Mouse (Mus musculus) gastrocnemius, adult 2 months (tissue): ENCODE results near the gene Tnfrsf9. TPM values are rescaled to one million over a fixed set of nuclear protein-coding genes. Genes with fewer than 3 reads are reported as not detected.

ENCODE experiments used
- DNase-seq: peaks from one replicate; pipeline ENCODE4 v3.0.0; 2022
- H3K27ac ChIP-seq: fragments of 200-600 bp; 2 replicates; pipeline ENCODE4 v1.8.1; 2022; ENCODE audit warnings: mild to moderate bottlenecking
- H3K4me3 ChIP-seq: fragments of 200-600 bp; 2 replicates; pipeline ENCODE4 v1.8.1; 2022; ENCODE audit warnings: mild to moderate bottlenecking, moderate library complexity
- CTCF ChIP-seq: fragments of 200-600 bp; IDR thresholded peaks from 2 replicates; pipeline ENCODE4 v1.8.1; 2022; ENCODE audit warnings: antibody characterized with exemption, mild to moderate bottlenecking, moderate library complexity
- intact Hi-C: fragments of 180-260 bp; cut with DNase I; formaldehyde crosslinking; loops from one replicate; pipeline ENCODE4 v1.15.1; 2025
- total RNA-seq, 2 experiments: library from RNA; stranded (reverse); gene quantifications; 2 replicates each; pipeline ENCODE4 v1.2.3; 2021

Tnfrsf9 gene
- total RNA-seq, 2 experiments from 2014 or later = 0.20 TPM; not detected in 1

- no peak for DNase-seq
- Histone ChIP-seq H3K4me3 (no peak overlapping the region), H3K27ac (no peak overlapping the region)
- intact Hi-C loops = no loop called here
- no peak for TF ChIP-seq CTCF
Observed at GRCm38 (mm10) chr4:150921206-150921605, 6.8 kb downstream of the Tnfrsf9 start.

GRCm38 (mm10) chr4:150924308-150924707 lies 9.9 kb downstream of the Tnfrsf9 start:
- TF ChIP-seq CTCF = no peak
- intact Hi-C loops = no loop called here
- no peak overlapping the region for H3K4me3 ChIP-seq
- H3K27ac ChIP-seq = no peak overlapping the region
- no peak for DNase-seq

GRCm38 (mm10) chr4:150924936-150925335 lies 10.6 kb downstream of the Tnfrsf9 start:
- Histone ChIP-seq H3K4me3 (no peak overlapping the region), H3K27ac (no peak overlapping the region)
- intact Hi-C loops = no loop called here
- DNase-seq = no peak
- TF ChIP-seq CTCF = no peak

GRCm38 (mm10) chr4:150925923-150926322 lies 11.6 kb downstream of the Tnfrsf9 start:
- DNase-seq = no peak
- H3K27ac ChIP-seq = no peak overlapping the region
- no peak overlapping the region for H3K4me3 ChIP-seq
- intact Hi-C loops = no loop called here
- peak; percentile 41 for TF ChIP-seq CTCF

- Histone ChIP-seq H3K27ac (no peak overlapping the region), H3K4me3 (no peak overlapping the region)
- intact Hi-C loops = no loop called here
- TF ChIP-seq CTCF = no peak
- DNase-seq = no peak
Observed at GRCm38 (mm10) chr4:150926924-150927705, 12.8 kb downstream of the Tnfrsf9 start.

GRCm38 (mm10) chr4:150927789-150928188 lies 13.4 kb downstream of the Tnfrsf9 start:
- no peak overlapping the region for H3K4me3 ChIP-seq
- intact Hi-C loops = no loop called here
- no peak for DNase-seq

GRCm38 (mm10) chr4:150933503-150933902 lies 19.1 kb downstream of the Tnfrsf9 start:
- DNase-seq = no peak
- H3K27ac ChIP-seq = no peak overlapping the region
- TF ChIP-seq CTCF = no peak
- intact Hi-C loops = no loop called here
- no peak overlapping the region for H3K4me3 ChIP-seq

More at GRCm38 (mm10) chr4:150927789-150928188, 13.4 kb downstream of the Tnfrsf9 start:
- no peak overlapping the region for H3K27ac ChIP-seq
- TF ChIP-seq CTCF = no peak

GRCm38 (mm10) chr4:150937293-150938062 lies 23.1 kb downstream of the Tnfrsf9 start:
- DNase-seq = peak; percentile 55
- no peak for TF ChIP-seq CTCF
- peak overlapping the region; percentile 16; the same call in 1 of the 2 replicates for H3K27ac ChIP-seq
- intact Hi-C loops = no loop called here
- peak overlapping the region; percentile 57 for H3K4me3 ChIP-seq

- Histone ChIP-seq H3K4me3 (peak overlapping the region; percentile 57), H3K27ac (peak overlapping the region; percentile 16; the same call in 1 of the 2 replicates)
- intact Hi-C loops = no loop called here
- no peak for DNase-seq
- TF ChIP-seq CTCF = no peak
Observed at GRCm38 (mm10) chr4:150938063-150938452, 23.7 kb downstream of the Tnfrsf9 start.

- no peak for TF ChIP-seq CTCF
- H3K27ac ChIP-seq = no peak overlapping the region
Observed at GRCm38 (mm10) chr4:150939991-150940651, 25.8 kb downstream of the Tnfrsf9 start.

GRCm38 (mm10) chr4:150944707-150945106 lies 30.3 kb downstream of the Tnfrsf9 start:
- Histone ChIP-seq H3K4me3 (no peak overlapping the region), H3K27ac (no peak overlapping the region)
- no peak for DNase-seq
- no peak for TF ChIP-seq CTCF
- intact Hi-C loops = no loop called here

More at GRCm38 (mm10) chr4:150939991-150940651, 25.8 kb downstream of the Tnfrsf9 start:
- no peak overlapping the region for H3K4me3 ChIP-seq
- DNase-seq = no peak
- intact Hi-C loops = no loop called here

GRCm38 (mm10) chr4:150950972-150951371 lies 36.6 kb downstream of the Tnfrsf9 start:
- Histone ChIP-seq H3K4me3 (no peak overlapping the region), H3K27ac (no peak overlapping the region)
- no peak for TF ChIP-seq CTCF
- no peak for DNase-seq
- intact Hi-C loops = no loop called here
